Mouse (Mus musculus): ENCODE results near the gene Nap1l1. TPM values are rescaled to one million over a fixed set of nuclear protein-coding genes. Genes with fewer than 3 reads are reported as not detected.
A peak's percentile ranks its signal among the peaks of the same experiment; 100 is the strongest.
"Not testable (repeated sequence)": the region's sequence is repeated elsewhere in the genome, so short reads cannot be mapped to it uniquely, and the experiment has no call there.

Gene Nap1l1
- polyA plus RNA-seq (2014; fragmentation: Nextera tagmentation; extraction: Ambion mirVana): 124 and 133 TPM in 2 replicates

- H3K9ac ChIP-seq (ENCODE audit: low read length): peak within 1 kb of the TSS; percentile 95
- peak; percentile 98 for ATAC-seq (ENCODE audit: insufficient number of reproducible peaks, insufficient read depth, low FRiP score, low read depth)
- under 1% methylated on average over 80 of the region's 80 CpGs for WGBS
- peak within 1 kb of the TSS; percentile 92 to 100 for H3K4me3 ChIP-seq (ENCODE audit: control insufficient read depth in 1 of 2, insufficient read depth in 1 of 2, low read depth in 1 of 2, low read length in 2 of 2)
- peak within 1 kb of the TSS; percentile 83 to 87 for H3K27ac ChIP-seq (replicated peaks in 1 of 2; ENCODE audit: control insufficient read depth in 1 of 2, insufficient read depth in 1 of 2, low read depth in 2 of 2, low read length in 2 of 2)
- peak within 1 kb of the TSS; percentile 76 for H3K4me2 ChIP-seq (ENCODE audit: low read length)
- no peaks in the 10 kb centered on the region for H3K9me3 ChIP-seq (ENCODE audit: control insufficient read depth, low read length)
- H3K27me3 ChIP-seq (ENCODE audit: control insufficient read depth, insufficient read depth, low read length): no peaks in the 10 kb centered on the region
- H3K36me3 ChIP-seq (ENCODE audit: control insufficient read depth, insufficient read depth, low read length): 0 out of 2 replicates have a peak, but pooled peaks cover 3% of the 10 kb centered on the region
- peaks cover 4 to 20% of the 10 kb centered on the region in 2 experiments for H3K4me1 ChIP-seq (ENCODE audit: control insufficient read depth in 2 of 2, insufficient read depth in 2 of 2, low read length in 2 of 2)
Observed at GRCm38 (mm10) chr10:111472686-111473510, at the start of gene Nap1l1. TSS of gene Nap1l1 (plus strand) at chr10:111473223.

GRCm38 (mm10) chr10:111426491-111426890 is 46.5 kb upstream of the Nap1l1 start:
- Histone ChIP-seq H3K4me2 (ENCODE audit: low read length) (no peak overlapping the region), H3K9me3 (ENCODE audit: control insufficient read depth, low read length) (no peaks in the 10 kb centered on the region), H3K27ac (replicated peaks in 1 of 2; ENCODE audit: control insufficient read depth in 1 of 2, insufficient read depth in 1 of 2, low read depth in 2 of 2, low read length in 2 of 2) (no peak overlapping the region), H3K4me1 (ENCODE audit: control insufficient read depth in 2 of 2, insufficient read depth in 2 of 2, low read length in 2 of 2) (peaks cover 8 to 12% of the 10 kb centered on the region in 2 experiments), H3K36me3 (ENCODE audit: control insufficient read depth, insufficient read depth, low read length) (no peaks in the 10 kb centered on the region), H3K27me3 (ENCODE audit: control insufficient read depth, insufficient read depth, low read length) (no peaks in the 10 kb centered on the region), H3K4me3 (ENCODE audit: control insufficient read depth in 1 of 2, insufficient read depth in 1 of 2, low read depth in 1 of 2, low read length in 2 of 2) (no peak overlapping the region), H3K9ac (ENCODE audit: low read length) (no peak overlapping the region)
- 92% methylated on average over 1 of the region's 1 CpGs for WGBS
- ATAC-seq (ENCODE audit: insufficient number of reproducible peaks, insufficient read depth, low FRiP score, low read depth): no peak

GRCm38 (mm10) chr10:111433502-111433901 is 39.5 kb upstream of the Nap1l1 start:
- Histone ChIP-seq H3K4me1 (ENCODE audit: control insufficient read depth in 2 of 2, insufficient read depth in 2 of 2, low read length in 2 of 2) (no peaks in the 10 kb centered on the region), H3K4me3 (ENCODE audit: control insufficient read depth in 1 of 2, insufficient read depth in 1 of 2, low read depth in 1 of 2, low read length in 2 of 2) (no peak overlapping the region), H3K36me3 (ENCODE audit: control insufficient read depth, insufficient read depth, low read length) (no peaks in the 10 kb centered on the region), H3K4me2 (ENCODE audit: low read length) (no peak overlapping the region), H3K27ac (replicated peaks in 1 of 2; ENCODE audit: control insufficient read depth in 1 of 2, insufficient read depth in 1 of 2, low read depth in 2 of 2, low read length in 2 of 2) (no peak overlapping the region), H3K9ac (ENCODE audit: low read length) (no peak overlapping the region), H3K9me3 (ENCODE audit: control insufficient read depth, low read length) (peaks cover 2% of the 10 kb centered on the region; the same call in 1 of the 2 replicates), H3K27me3 (ENCODE audit: control insufficient read depth, insufficient read depth, low read length) (no peaks in the 10 kb centered on the region)
- no peak for ATAC-seq (ENCODE audit: insufficient number of reproducible peaks, insufficient read depth, low FRiP score, low read depth)
- 81% methylated on average over 3 of the region's 3 CpGs for WGBS

GRCm38 (mm10) chr10:111441034-111441440 is 32.0 kb upstream of the Nap1l1 start:
- Histone ChIP-seq H3K36me3 (ENCODE audit: control insufficient read depth, insufficient read depth, low read length) (no peaks in the 10 kb centered on the region), H3K27ac (replicated peaks in 1 of 2; ENCODE audit: control insufficient read depth in 1 of 2, insufficient read depth in 1 of 2, low read depth in 2 of 2, low read length in 2 of 2) (no peak overlapping the region; a peak in 1 of 4 replicates), H3K27me3 (ENCODE audit: control insufficient read depth, insufficient read depth, low read length) (no peaks in the 10 kb centered on the region), H3K4me2 (ENCODE audit: low read length) (0 out of 2 replicates have a peak overlapping the region, but pooled peaks have one; percentile 2), H3K9ac (ENCODE audit: low read length) (no peak overlapping the region), H3K9me3 (ENCODE audit: control insufficient read depth, low read length) (no peaks in the 10 kb centered on the region), H3K4me1 (ENCODE audit: control insufficient read depth in 2 of 2, insufficient read depth in 2 of 2, low read length in 2 of 2) (peaks cover 8 to 11% of the 10 kb centered on the region in 2 experiments; a peak in 3 of 4 replicates), H3K4me3 (ENCODE audit: control insufficient read depth in 1 of 2, insufficient read depth in 1 of 2, low read depth in 1 of 2, low read length in 2 of 2) (no peak overlapping the region)
- ATAC-seq (ENCODE audit: insufficient number of reproducible peaks, insufficient read depth, low FRiP score, low read depth): no peak
- WGBS: 15% methylated on average over 3 of the region's 3 CpGs

- Histone ChIP-seq H3K9me3 (ENCODE audit: control insufficient read depth, low read length) (0 out of 2 replicates have a peak, but pooled peaks cover 3% of the 10 kb centered on the region), H3K27me3 (ENCODE audit: control insufficient read depth, insufficient read depth, low read length) (no peaks in the 10 kb centered on the region), H3K36me3 (ENCODE audit: control insufficient read depth, insufficient read depth, low read length) (no peaks in the 10 kb centered on the region), H3K4me3 (ENCODE audit: control insufficient read depth in 1 of 2, insufficient read depth in 1 of 2, low read depth in 1 of 2, low read length in 2 of 2) (no peak overlapping the region), H3K27ac (replicated peaks in 1 of 2; ENCODE audit: control insufficient read depth in 1 of 2, insufficient read depth in 1 of 2, low read depth in 2 of 2, low read length in 2 of 2) (no peak overlapping the region), H3K4me2 (ENCODE audit: low read length) (no peak overlapping the region), H3K9ac (ENCODE audit: low read length) (no peak overlapping the region), H3K4me1 (ENCODE audit: control insufficient read depth in 2 of 2, insufficient read depth in 2 of 2, low read length in 2 of 2) (peaks cover 11 to 13% of the 10 kb centered on the region in 2 experiments; a peak in 3 of 4 replicates)
- ATAC-seq (ENCODE audit: insufficient number of reproducible peaks, insufficient read depth, low FRiP score, low read depth): no peak
- 59% methylated on average over 9 of the region's 9 CpGs for WGBS
Observed at GRCm38 (mm10) chr10:111444199-111444598, 28.8 kb upstream of the Nap1l1 start.

GRCm38 (mm10) chr10:111445939-111446671 is 26.9 kb upstream of the Nap1l1 start:
- Histone ChIP-seq H3K9me3 (ENCODE audit: control insufficient read depth, low read length) (0 out of 2 replicates have a peak, but pooled peaks cover 3% of the 10 kb centered on the region), H3K4me2 (ENCODE audit: low read length) (no peak overlapping the region), H3K9ac (ENCODE audit: low read length) (no peak overlapping the region), H3K36me3 (ENCODE audit: control insufficient read depth, insufficient read depth, low read length) (no peaks in the 10 kb centered on the region), H3K4me3 (ENCODE audit: control insufficient read depth in 1 of 2, insufficient read depth in 1 of 2, low read depth in 1 of 2, low read length in 2 of 2) (no peak overlapping the region), H3K27me3 (ENCODE audit: control insufficient read depth, insufficient read depth, low read length) (no peaks in the 10 kb centered on the region), H3K4me1 (ENCODE audit: control insufficient read depth in 2 of 2, insufficient read depth in 2 of 2, low read length in 2 of 2) (peaks cover 8 to 9% of the 10 kb centered on the region in 2 experiments; a peak in 3 of 4 replicates), H3K27ac (replicated peaks in 1 of 2; ENCODE audit: control insufficient read depth in 1 of 2, insufficient read depth in 1 of 2, low read depth in 2 of 2, low read length in 2 of 2) (no peak overlapping the region)
- WGBS: 35% methylated on average over 9 of the region's 9 CpGs
- no peak for ATAC-seq (ENCODE audit: insufficient number of reproducible peaks, insufficient read depth, low FRiP score, low read depth)

GRCm38 (mm10) chr10:111446672-111447008 is 26.4 kb upstream of the Nap1l1 start:
- WGBS: 97% methylated on average over 3 of the region's 3 CpGs
- not testable (repeated sequence) for H3K27ac ChIP-seq (replicated peaks in 1 of 2; ENCODE audit: control insufficient read depth in 1 of 2, insufficient read depth in 1 of 2, low read depth in 2 of 2, low read length in 2 of 2); H3K4me1 ChIP-seq (ENCODE audit: control insufficient read depth in 2 of 2, insufficient read depth in 2 of 2, low read length in 2 of 2); H3K9ac ChIP-seq (ENCODE audit: low read length); H3K27me3 ChIP-seq (ENCODE audit: control insufficient read depth, insufficient read depth, low read length); H3K4me2 ChIP-seq (ENCODE audit: low read length); H3K4me3 ChIP-seq (ENCODE audit: control insufficient read depth in 1 of 2, insufficient read depth in 1 of 2, low read depth in 1 of 2, low read length in 2 of 2); ATAC-seq (ENCODE audit: insufficient number of reproducible peaks, insufficient read depth, low FRiP score, low read depth); H3K9me3 ChIP-seq (ENCODE audit: control insufficient read depth, low read length); H3K36me3 ChIP-seq (ENCODE audit: control insufficient read depth, insufficient read depth, low read length)

Data from heart, embryonic 14.5 days (tissue).